Mouse (Mus musculus) intestine, embryonic 14.5 days (tissue): ENCODE data around the gene D230025D16Rik. TPM values are rescaled to one million over a fixed set of nuclear protein-coding genes. Genes with fewer than 3 reads are reported as not detected.
A peak's percentile ranks its signal among the peaks of the same experiment; 100 is the strongest.

Experiments
- ATAC-seq: fragments of 200-750 bp; cut with Nextera tagmentation; replicated peaks from 2 replicates; pipeline ENCODE4 v1.8.0; 2017; ENCODE audit warnings: low read depth, moderate number of reproducible peaks, moderate TSS enrichment, moderate library complexity; ENCODE audit not compliant: low FRiP score, low TSS enrichment
- DNase-seq: peaks from one replicate; pipeline ENCODE4 v3.0.0-alpha.2; 2018; ENCODE audit warnings: low spot score
- H3K27ac ChIP-seq: fragments of 300-500 bp; sonication (generic); 2 replicates; pipeline ENCODE4 v1.5.1; 2014; ENCODE audit warnings: low read depth, mild to moderate bottlenecking, control low read depth
- H3K27me3 ChIP-seq: fragments of 300-500 bp; sonication (generic); replicated peaks from 2 replicates; pipeline ENCODE4 v1.6.1; 2014; ENCODE audit warnings: low read length, control low read depth; ENCODE audit not compliant: control insufficient read depth, insufficient read depth
- H3K36me3 ChIP-seq: fragments of 300-500 bp; sonication (generic); 2 replicates; pipeline ENCODE4 v1.6.1; 2014; ENCODE audit warnings: low read length, control low read depth; ENCODE audit not compliant: control insufficient read depth, insufficient read depth
- H3K4me1 ChIP-seq: fragments of 300-500 bp; sonication (generic); replicated peaks from 2 replicates; pipeline ENCODE4 v1.6.1; 2014; ENCODE audit warnings: low read length, control low read depth, mixed read lengths; ENCODE audit not compliant: control insufficient read depth, insufficient read depth
- H3K4me2 ChIP-seq: fragments of 300-500 bp; sonication (generic); 2 replicates; pipeline ENCODE4 v1.6.1; 2014; ENCODE audit warnings: low read length
- H3K4me3 ChIP-seq: fragments of 300-500 bp; sonication (generic); 2 replicates; pipeline ENCODE4 v1.5.1; 2014; ENCODE audit warnings: low read depth, low read length, control low read depth, mixed read lengths
- H3K9ac ChIP-seq: fragments of 300-500 bp; sonication (generic); 2 replicates; pipeline ENCODE4 v1.6.1; 2014; ENCODE audit warnings: mild to moderate bottlenecking, low read length
- H3K9me3 ChIP-seq: fragments of 300-500 bp; sonication (generic); 2 replicates; pipeline ENCODE4 v1.6.1; 2016; ENCODE audit warnings: low read length, control low read depth; ENCODE audit not compliant: control insufficient read depth
- WGBS: fragments of 180-500 bp; shearing (Covaris S2); extraction: QIAGEN DNeasy Blood & Tissue Kit; methylation state at CpG from one replicate; pipeline ENCODE4 v1.1.7; 2014; 5-methylcytosine and 5-hydroxymethylcytosine counted together
- polyA plus RNA-seq: library from polyadenylated mRNA; unstranded; fragments of >200 nt; fragmentation: Nextera tagmentation; extraction: Ambion mirVana; gene quantifications from 2 replicates; pipeline ENCODE4 v1.2.1, GENCODE M21; 2014

D230025D16Rik gene
- polyA plus RNA-seq, 1 experiment from 2014 or later = 29.5 TPM

DNA sequence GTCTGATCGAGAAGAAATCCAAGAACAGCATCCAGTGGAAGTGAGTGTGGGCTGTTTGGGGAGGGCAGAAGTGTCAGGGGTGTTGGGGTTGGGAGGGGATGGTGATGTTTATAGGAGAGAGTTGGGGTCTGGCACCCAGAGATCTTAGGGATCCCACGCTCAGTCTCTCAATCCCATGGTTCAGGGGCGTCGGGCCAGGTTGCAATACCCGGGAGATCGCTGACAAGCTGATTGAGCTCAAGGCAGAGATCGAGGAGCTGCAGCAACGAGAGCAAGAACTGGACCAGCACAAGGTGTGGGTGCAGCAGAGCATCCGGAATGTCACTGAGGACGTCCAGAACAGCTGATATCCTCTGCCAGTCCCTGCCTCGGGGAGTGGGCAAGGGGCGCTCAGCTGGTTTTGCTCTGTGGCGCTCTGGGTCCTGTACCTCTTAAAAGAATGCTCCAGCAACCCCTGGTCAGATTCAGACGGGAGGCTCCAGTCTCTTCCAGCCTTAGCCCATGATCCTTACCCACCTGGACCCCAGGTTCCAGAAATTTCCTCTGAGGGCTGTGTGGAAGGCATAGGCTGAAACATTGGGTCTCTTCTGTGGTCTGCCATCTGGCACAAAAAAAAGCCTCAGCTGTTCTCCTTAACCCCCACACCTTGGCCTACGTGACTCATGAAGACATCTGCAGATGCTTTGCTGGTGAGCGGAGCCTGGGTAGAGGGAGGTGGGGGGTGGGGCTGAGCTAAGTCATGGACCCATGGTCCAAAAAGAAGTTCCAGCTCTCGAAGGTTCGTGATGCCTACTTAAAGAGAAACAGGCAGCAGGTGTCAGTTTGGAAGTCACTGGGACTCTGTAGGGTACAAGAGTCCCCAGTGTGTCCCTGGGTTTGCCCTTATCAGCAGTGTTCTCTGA is 73.7 kb downstream of the D230025D16Rik start:
- WGBS = 59% methylated on average over 18 of the region's 18 CpGs
- H3K4me3 ChIP-seq = peak overlapping the region; percentile 59
- ATAC-seq = no peak

DNA sequence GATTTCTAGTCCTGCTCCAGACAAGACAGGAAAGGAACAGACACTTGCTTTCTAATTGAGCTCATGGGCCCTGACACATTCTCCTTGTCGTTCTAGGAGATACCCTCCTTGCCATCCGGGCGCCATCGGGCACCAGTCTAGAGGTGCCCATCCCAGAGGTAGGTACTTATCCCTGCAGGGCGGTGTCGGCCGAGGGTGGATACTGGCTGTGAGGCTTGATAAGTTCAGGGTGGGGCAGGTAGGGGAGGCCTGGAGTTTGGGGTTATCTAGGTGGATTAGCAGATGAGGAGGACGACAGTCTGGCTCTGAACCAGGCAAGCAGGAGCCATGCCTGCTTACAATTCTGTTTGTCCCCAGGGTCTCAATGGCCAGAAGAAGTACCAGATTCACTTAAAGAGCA is 75.0 kb downstream of the D230025D16Rik start:
- Histone ChIP-seq H3K4me1 (peaks cover 24% of the 10 kb centered on the region), H3K4me2 (no peak overlapping the region), H3K36me3 (peaks cover 59% of the 10 kb centered on the region), H3K4me3 (no peak overlapping the region), H3K9ac (no peak overlapping the region), H3K27ac (no peak overlapping the region), H3K27me3 (no peaks in the 10 kb centered on the region), H3K9me3 (no peaks in the 10 kb centered on the region)
- ATAC-seq = no peak
- 94% methylated on average over 8 of the region's 8 CpGs for WGBS
- DNase-seq = no peak

More for the DNA sequence above, 73.7 kb downstream of the D230025D16Rik start:
- DNase-seq = no peak
- H3K9me3 ChIP-seq = no peaks in the 10 kb centered on the region
- H3K4me2 ChIP-seq = peak overlapping the region; percentile 94
- H3K4me1 ChIP-seq = peaks cover 17% of the 10 kb centered on the region
- no peak overlapping the region for H3K27ac ChIP-seq
- peaks cover 48% of the 10 kb centered on the region for H3K36me3 ChIP-seq
- peak overlapping the region; percentile 63 for H3K9ac ChIP-seq
- no peaks in the 10 kb centered on the region for H3K27me3 ChIP-seq

Other genes starting within 250 kb of the D230025D16Rik start
- not detected in 2 replicates for gene Ces2h, start 224.3 kb upstream of the D230025D16Rik start, polyA plus RNA-seq
- not detected in 2 replicates for gene Ces3a, start 176.5 kb upstream of the D230025D16Rik start, polyA plus RNA-seq
- not detected in 2 replicates for gene Ces3b, start 141.4 kb upstream of the D230025D16Rik start, polyA plus RNA-seq
- not detected in 2 replicates for gene Ces4a, start 93.3 kb upstream of the D230025D16Rik start, polyA plus RNA-seq
- gene Cbfb, start 54.5 kb upstream of the D230025D16Rik start, polyA plus RNA-seq = 52.5 and 62.8 TPM in 2 replicates
- gene B3gnt9, start 30.0 kb downstream of the D230025D16Rik start, polyA plus RNA-seq = 19.1 and 20.3 TPM in 2 replicates
- gene Tradd, start 39.5 kb downstream of the D230025D16Rik start, polyA plus RNA-seq = 26.2 and 26.8 TPM in 2 replicates
- gene Fbxl8, start 39.5 kb downstream of the D230025D16Rik start, polyA plus RNA-seq = 4.5 and 4.9 TPM in 2 replicates
- 0.35 TPM in 1 of 2 replicates, not detected in the other for gene Hsf4, start 44.7 kb downstream of the D230025D16Rik start, polyA plus RNA-seq
- gene Nol3, start 51.0 kb downstream of the D230025D16Rik start, polyA plus RNA-seq = 1.3 and 1.4 TPM in 2 replicates
- 9.1 and 11.7 TPM in 2 replicates for gene 4931428F04Rik, start 64.7 kb downstream of the D230025D16Rik start, polyA plus RNA-seq
- gene Exoc3l, start 71.0 kb downstream of the D230025D16Rik start, polyA plus RNA-seq = 9.8 and 10.1 TPM in 2 replicates
- gene E2f4, start 72.5 kb downstream of the D230025D16Rik start, polyA plus RNA-seq = 114 and 119 TPM in 2 replicates
- 16.8 and 17.7 TPM in 2 replicates for gene Elmo3, start 80.5 kb downstream of the D230025D16Rik start, polyA plus RNA-seq
- gene Lrrc29, start 101.1 kb downstream of the D230025D16Rik start, polyA plus RNA-seq = 1.9 and 2.3 TPM in 2 replicates
- 136 and 138 TPM in 2 replicates for gene Tmem208, start 101.2 kb downstream of the D230025D16Rik start, polyA plus RNA-seq
- gene Fhod1, start 122.8 kb downstream of the D230025D16Rik start, polyA plus RNA-seq = 3.2 and 3.5 TPM in 2 replicates
- 1.5 and 2.3 TPM in 2 replicates for gene Slc9a5, start 123.7 kb downstream of the D230025D16Rik start, polyA plus RNA-seq
- gene Plekhg4, start 148.1 kb downstream of the D230025D16Rik start, polyA plus RNA-seq = 0.19 and 0.27 TPM in 2 replicates
- 0.11 TPM in 1 of 2 replicates, not detected in the other for gene Kctd19, start 188.4 kb downstream of the D230025D16Rik start, polyA plus RNA-seq
- gene Lrrc36, start 188.4 kb downstream of the D230025D16Rik start, polyA plus RNA-seq = 0.11 and 0.16 TPM in 2 replicates
- gene Tppp3, start 246.4 kb downstream of the D230025D16Rik start, polyA plus RNA-seq = 36.2 and 39.8 TPM in 2 replicates